Mouse (Mus musculus) forebrain, postnatal 0 days (tissue): ENCODE data around the gene Npl. TPM values are rescaled to one million over a fixed set of nuclear protein-coding genes. Genes with fewer than 3 reads are reported as not detected.

ENCODE experiments used
- ATAC-seq: fragments of 200-750 bp; cut with Nextera tagmentation; 2 replicates; pipeline ENCODE4 v1.8.0; 2017; ENCODE audit warnings: mild to moderate bottlenecking, moderate library complexity
- DNase-seq: peaks from one replicate; pipeline ENCODE4 v3.0.0-alpha.2; 2015
- H3K27ac ChIP-seq: fragments of 300-500 bp; sonication (generic); 2 replicates; pipeline ENCODE4 v1.5.1; 2014; ENCODE audit warnings: low read depth, mild to moderate bottlenecking, antibody characterized with exemption, low read length, moderate library complexity, mixed read lengths
- H3K27me3 ChIP-seq: fragments of 300-500 bp; sonication (generic); 2 replicates; pipeline ENCODE4 v1.6.1; 2014; ENCODE audit warnings: mild to moderate bottlenecking, low read length, mixed read lengths; ENCODE audit not compliant: insufficient read depth
- H3K36me3 ChIP-seq: fragments of 300-500 bp; sonication (generic); 2 replicates; pipeline ENCODE4 v1.6.1; 2014; ENCODE audit warnings: mild to moderate bottlenecking, moderate library complexity; ENCODE audit not compliant: insufficient read depth
- H3K4me1 ChIP-seq: fragments of 300-500 bp; sonication (generic); 2 replicates; pipeline ENCODE4 v1.6.1; 2014; ENCODE audit warnings: antibody characterized with exemption; ENCODE audit not compliant: insufficient read depth
- H3K4me2 ChIP-seq: fragments of 300-500 bp; sonication (generic); 2 replicates; pipeline ENCODE4 v1.6.1; 2014; ENCODE audit warnings: low read depth, mild to moderate bottlenecking, moderate library complexity
- H3K4me3 ChIP-seq: fragments of 300-500 bp; sonication (generic); 2 replicates; pipeline ENCODE4 v1.5.1; 2014; ENCODE audit warnings: low read depth, low read length, mixed read lengths
- H3K9ac ChIP-seq: fragments of 300-500 bp; sonication (generic); 2 replicates; pipeline ENCODE4 v1.6.1; 2014; ENCODE audit warnings: mild to moderate bottlenecking
- H3K9me3 ChIP-seq: fragments of 300-500 bp; sonication (generic); 2 replicates; pipeline ENCODE4 v1.6.1; 2016; ENCODE audit warnings: low read length
- CTCF ChIP-seq: sonication (generic); IDR thresholded peaks from 2 replicates; pipeline ENCODE4 v1.5.1; 2016; ENCODE audit warnings: antibody characterized with exemption, control low read depth, low read depth
- WGBS: fragments of 180-500 bp; shearing (Covaris S2); extraction: QIAGEN DNeasy Blood & Tissue Kit; methylation state at CpG from one replicate; pipeline ENCODE4 v1.1.7; 2014; 5-methylcytosine and 5-hydroxymethylcytosine counted together
- polyA plus RNA-seq: library from polyadenylated mRNA; unstranded; fragments of >200 nt; fragmentation: Nextera tagmentation; extraction: Ambion mirVana; gene quantifications from 2 replicates; pipeline ENCODE4 v1.2.1, GENCODE M21; 2015
- total RNA-seq: library from RNA; depleted of rRNA; stranded (reverse); fragments of >200 nt; gene quantifications from 2 replicates; pipeline ENCODE4 v1.2.3, GENCODE M21; 2014; rRNA removed

The Npl gene
- total RNA-seq (9.5 TPM in 2 replicates), polyA plus RNA-seq (9.3 and 10.2 TPM in 2 replicates)

GRCm38 (mm10) chr1:153549536-153550199, at the start of gene Npl:
Npl (minus strand) TSS chr1:153550045.
- no peaks in the 10 kb centered on the region for H3K9me3 ChIP-seq
- peak within 1 kb of the TSS; percentile 55 for H3K4me3 ChIP-seq
- no peaks in the 10 kb centered on the region for H3K36me3 ChIP-seq
- H3K4me1 ChIP-seq: no peaks in the 10 kb centered on the region
- TF ChIP-seq CTCF: peak; percentile 39
- peak within 1 kb of the TSS; percentile 54 for H3K9ac ChIP-seq
- ATAC-seq (peak; percentile 98), DNase-seq (peak; percentile 78)
- no peaks in the 10 kb centered on the region for H3K27me3 ChIP-seq
- H3K27ac ChIP-seq: no peak within 1 kb of the TSS
- H3K4me2 ChIP-seq: peak within 1 kb of the TSS; percentile 66
- 7% methylated on average over 29 of the region's 29 CpGs for WGBS

- TF ChIP-seq CTCF: no peak
- 50% methylated on average over 8 of the region's 9 CpGs for WGBS
- Histone ChIP-seq H3K4me3 (no peak overlapping the region), H3K9ac (no peak overlapping the region), H3K27me3 (no peaks in the 10 kb centered on the region), H3K27ac (peak overlapping the region; percentile 45; the same call in 1 of the 2 replicates), H3K4me1 (0 out of 2 replicates have a peak, but pooled peaks cover 4% of the 10 kb centered on the region), H3K36me3 (no peaks in the 10 kb centered on the region), H3K9me3 (no peaks in the 10 kb centered on the region), H3K4me2 (no peak overlapping the region)
- DNase-seq (no peak), ATAC-seq (peak; percentile 26)
Observed at GRCm38 (mm10) chr1:153599302-153600045, 49.6 kb upstream of the Npl start.

GRCm38 (mm10) chr1:153598773-153599172, 48.9 kb upstream of the Npl start:
- Histone ChIP-seq H3K4me3 (no peak overlapping the region), H3K4me1 (0 out of 2 replicates have a peak, but pooled peaks cover 6% of the 10 kb centered on the region), H3K4me2 (no peak overlapping the region), H3K9me3 (no peaks in the 10 kb centered on the region), H3K27me3 (no peaks in the 10 kb centered on the region), H3K27ac (no peak overlapping the region), H3K9ac (no peak overlapping the region), H3K36me3 (no peaks in the 10 kb centered on the region)
- peak; percentile 74 for DNase-seq
- WGBS: 15% methylated on average over 2 of the region's 2 CpGs
- no peak for TF ChIP-seq CTCF
- ATAC-seq: peak; percentile 91

- peak; percentile 87 for ATAC-seq
- Histone ChIP-seq H3K9me3 (no peaks in the 10 kb centered on the region), H3K9ac (no peak overlapping the region), H3K27me3 (no peaks in the 10 kb centered on the region), H3K36me3 (no peaks in the 10 kb centered on the region), H3K4me1 (0 out of 2 replicates have a peak, but pooled peaks cover 5% of the 10 kb centered on the region), H3K4me2 (no peak overlapping the region), H3K4me3 (no peak overlapping the region), H3K27ac (peak overlapping the region; percentile 57; the same call in 1 of the 2 replicates)
- DNase-seq: peak; percentile 42
- no peak for TF ChIP-seq CTCF
- 24% methylated on average over 2 of the region's 2 CpGs for WGBS
Observed at GRCm38 (mm10) chr1:153593678-153594077, 43.8 kb upstream of the Npl start.

- ATAC-seq (no peak), DNase-seq (no peak)
- no peak for TF ChIP-seq CTCF
- no peaks in the 10 kb centered on the region for H3K27me3 ChIP-seq
- H3K36me3 ChIP-seq: no peaks in the 10 kb centered on the region
- no peaks in the 10 kb centered on the region for H3K9me3 ChIP-seq
- H3K4me1 ChIP-seq: 0 out of 2 replicates have a peak, but pooled peaks cover 4% of the 10 kb centered on the region
- no peak overlapping the region for H3K4me2 ChIP-seq
- H3K4me3 ChIP-seq: no peak overlapping the region
- WGBS: 63% methylated on average over 2 of the region's 2 CpGs
- H3K27ac ChIP-seq: no peak overlapping the region
- H3K9ac ChIP-seq: no peak overlapping the region
Observed at GRCm38 (mm10) chr1:153590176-153590734, 40.4 kb upstream of the Npl start.

- Histone ChIP-seq H3K9ac (no peak overlapping the region), H3K4me2 (no peak overlapping the region), H3K4me1 (no peaks in the 10 kb centered on the region), H3K36me3 (no peaks in the 10 kb centered on the region), H3K4me3 (no peak overlapping the region), H3K27ac (no peak overlapping the region), H3K9me3 (no peaks in the 10 kb centered on the region), H3K27me3 (no peaks in the 10 kb centered on the region)
- TF ChIP-seq CTCF: no peak
- WGBS: 60% methylated on average over 5 of the region's 5 CpGs
- ATAC-seq: no peak
- DNase-seq: peak; percentile 23
Observed at GRCm38 (mm10) chr1:153587956-153588355, 38.1 kb upstream of the Npl start.
